Mouse (Mus musculus) megakaryocyte, embryonic 14.5 days (primary cell): ENCODE measurements at regions not wholly inside any gene's neighbourhood (a gene's known extent, or its start where the extent isn't known, plus 50 kb on each side); places are given as distances from the start of the nearest gene placed in this dataset.

Experiments used
- FLI1 ChIP-seq: IDR thresholded peaks from 2 replicates; pipeline ENCODE4 v1.6.1; 2012; ENCODE audit warnings: low read length, inconsistent platforms, mixed read lengths
- GATA1 ChIP-seq: IDR thresholded peaks from 3 replicates; pipeline ENCODE4 v1.6.1; 2012; ENCODE audit warnings: mixed read lengths, low read length, inconsistent platforms, borderline replicate concordance

DNA sequence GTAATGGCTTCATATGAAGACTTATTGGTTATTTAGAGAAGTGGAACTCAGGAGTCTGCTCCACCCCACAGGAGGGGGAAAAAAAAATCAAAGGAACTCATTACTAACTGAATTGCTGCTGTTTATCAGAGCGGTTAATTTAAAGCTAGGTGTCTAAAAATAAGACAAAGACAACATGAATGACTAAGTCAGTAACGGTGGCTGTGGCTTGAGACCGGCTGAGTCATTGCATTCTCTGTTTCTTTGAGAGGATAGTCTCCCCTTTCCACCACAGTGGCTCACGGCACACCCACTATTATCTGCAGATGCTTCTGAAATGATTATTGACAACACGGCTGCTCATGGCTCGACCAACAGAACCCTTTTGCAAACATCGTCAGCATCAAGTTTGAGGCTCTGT is 147.2 kb downstream of the Pten start:
- no peak for TF ChIP-seq GATA1
- TF ChIP-seq FLI1, result no peak
